Mouse (Mus musculus): ENCODE measurements around the gene Zfp382. TPM values are rescaled to one million over a fixed set of nuclear protein-coding genes. Genes with fewer than 3 reads are reported as not detected.

The Zfp382 gene
- polyA plus RNA-seq, 1 experiment from 2014 or later = 13.5 TPM

- H3K4me3 ChIP-seq (ENCODE audit: low read depth, low read length) = no peak overlapping the region
- H3K36me3 ChIP-seq (ENCODE audit: control insufficient read depth, insufficient read depth, low read length) = peaks cover 31% of the 10 kb centered on the region
- H3K9me3 ChIP-seq (ENCODE audit: control insufficient read depth, low read length) = no peaks in the 10 kb centered on the region
- H3K9ac ChIP-seq (replicated peaks; ENCODE audit: low read depth, low read length) = no peak overlapping the region
- no peaks in the 10 kb centered on the region for H3K27me3 ChIP-seq (ENCODE audit: control insufficient read depth, insufficient read depth, low read length)
- WGBS = 91% methylated on average over 10 of the region's 10 CpGs
- no peaks in the 10 kb centered on the region for H3K4me1 ChIP-seq (ENCODE audit: control insufficient read depth, insufficient read depth, low read length)
- no peak overlapping the region for H3K27ac ChIP-seq (ENCODE audit: low read depth, low read length)
- no peak for ATAC-seq (ENCODE audit: low read depth)
- H3K4me2 ChIP-seq (ENCODE audit: low read depth, low read length) = no peak overlapping the region
Measured at GRCm38 (mm10) chr7:30136826-30137225, 15.1 kb downstream of the Zfp382 start.

DNA sequence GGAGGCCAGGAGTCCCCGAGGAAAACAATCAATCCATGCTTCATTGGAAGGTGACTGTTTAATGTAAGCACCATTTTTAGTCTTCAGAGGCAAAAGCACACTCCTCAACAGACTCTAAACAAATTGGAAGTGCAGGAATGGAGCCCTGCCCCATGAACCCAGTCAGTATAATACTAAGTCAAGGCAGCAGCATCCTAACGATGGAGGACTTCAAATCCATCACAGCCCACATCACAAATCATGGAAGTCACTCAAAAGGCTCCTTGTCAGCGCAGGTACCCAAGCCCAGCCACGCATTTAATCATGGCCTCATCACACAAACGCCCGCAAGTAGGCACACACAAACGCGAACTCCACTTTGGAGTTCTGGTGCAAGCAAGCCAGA is 21.4 kb downstream of the Zfp382 start:
- Histone ChIP-seq H3K9me3 (ENCODE audit: control insufficient read depth, low read length) (no peaks in the 10 kb centered on the region), H3K27me3 (ENCODE audit: control insufficient read depth, insufficient read depth, low read length) (no peaks in the 10 kb centered on the region), H3K36me3 (ENCODE audit: control insufficient read depth, insufficient read depth, low read length) (no peaks in the 10 kb centered on the region), H3K4me3 (ENCODE audit: low read depth, low read length) (peak overlapping the region; percentile 54), H3K4me2 (ENCODE audit: low read depth, low read length) (peak overlapping the region; percentile 54), H3K27ac (ENCODE audit: low read depth, low read length) (peak overlapping the region; percentile 5; the same call in 1 of the 2 replicates), H3K4me1 (ENCODE audit: control insufficient read depth, insufficient read depth, low read length) (no peaks in the 10 kb centered on the region), H3K9ac (replicated peaks; ENCODE audit: low read depth, low read length) (peak overlapping the region; percentile 55)
- ATAC-seq (ENCODE audit: low read depth) = peak; percentile 49
- WGBS = 13% methylated on average over 8 of the region's 8 CpGs

DNA sequence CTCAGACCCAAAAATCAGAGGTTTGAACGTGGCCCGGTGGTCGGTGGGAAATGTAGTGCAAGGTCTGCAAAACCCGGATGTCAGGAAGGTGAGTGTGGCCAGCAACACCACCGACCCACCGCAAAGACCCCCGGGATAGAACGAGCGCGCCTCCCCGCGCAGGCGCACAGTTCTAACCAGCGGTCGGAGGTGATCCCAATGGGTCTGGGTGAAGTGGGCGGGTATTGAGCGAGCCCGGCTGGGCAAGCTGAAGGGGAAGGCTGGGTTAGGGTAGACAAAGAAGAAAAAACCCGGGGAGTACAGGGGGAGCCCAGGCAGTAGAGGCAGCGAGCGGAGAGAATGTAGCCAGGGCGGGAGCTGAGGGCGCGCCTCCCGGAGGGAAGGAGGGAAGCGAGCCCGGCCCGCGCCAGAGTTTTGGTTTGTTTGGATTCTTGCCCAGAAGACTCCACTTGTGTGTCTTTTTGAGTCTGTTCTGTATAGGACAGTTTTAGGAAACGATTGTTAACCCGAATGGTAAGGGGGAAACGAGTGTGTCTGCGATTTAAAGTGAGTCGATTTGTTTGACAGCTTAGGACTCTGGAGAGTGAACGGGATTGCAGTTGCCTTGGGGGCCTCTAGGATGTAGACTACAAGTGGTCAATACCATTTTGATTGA is 21.9 kb downstream of the Zfp382 start:
- peak; percentile 96 for ATAC-seq (ENCODE audit: low read depth)
- Histone ChIP-seq H3K27ac (ENCODE audit: low read depth, low read length) (peak overlapping the region; percentile 78), H3K4me2 (ENCODE audit: low read depth, low read length) (peak overlapping the region; percentile 54), H3K9me3 (ENCODE audit: control insufficient read depth, low read length) (peaks cover 4% of the 10 kb centered on the region; the same call in 1 of the 2 replicates), H3K27me3 (ENCODE audit: control insufficient read depth, insufficient read depth, low read length) (no peaks in the 10 kb centered on the region), H3K4me1 (ENCODE audit: control insufficient read depth, insufficient read depth, low read length) (no peaks in the 10 kb centered on the region), H3K9ac (replicated peaks; ENCODE audit: low read depth, low read length) (peak overlapping the region; percentile 55), H3K36me3 (ENCODE audit: control insufficient read depth, insufficient read depth, low read length) (no peaks in the 10 kb centered on the region), H3K4me3 (ENCODE audit: low read depth, low read length) (peak overlapping the region; percentile 54)
- 2% methylated on average over 35 of the region's 35 CpGs for WGBS

- 91% methylated on average over 5 of the region's 5 CpGs for WGBS
- Histone ChIP-seq H3K4me1 (ENCODE audit: control insufficient read depth, insufficient read depth, low read length) (no peaks in the 10 kb centered on the region), H3K36me3 (ENCODE audit: control insufficient read depth, insufficient read depth, low read length) (no peaks in the 10 kb centered on the region)
Measured at GRCm38 (mm10) chr7:30147011-30147410, 25.3 kb downstream of the Zfp382 start.

GRCm38 (mm10) chr7:30154040-30154439 is 32.3 kb downstream of the Zfp382 start:
- peaks cover 18% of the 10 kb centered on the region for H3K9me3 ChIP-seq (ENCODE audit: control insufficient read depth, low read length)

More at GRCm38 (mm10) chr7:30147011-30147410, 25.3 kb downstream of the Zfp382 start:
- no peak overlapping the region for H3K27ac ChIP-seq (ENCODE audit: low read depth, low read length)
- ATAC-seq (ENCODE audit: low read depth) = no peak
- H3K4me3 ChIP-seq (ENCODE audit: low read depth, low read length) = no peak overlapping the region
- peaks cover 6% of the 10 kb centered on the region for H3K9me3 ChIP-seq (ENCODE audit: control insufficient read depth, low read length)
- H3K4me2 ChIP-seq (ENCODE audit: low read depth, low read length) = no peak overlapping the region
- no peak overlapping the region for H3K9ac ChIP-seq (replicated peaks; ENCODE audit: low read depth, low read length)
- H3K27me3 ChIP-seq (ENCODE audit: control insufficient read depth, insufficient read depth, low read length) = no peaks in the 10 kb centered on the region

GRCm38 (mm10) chr7:30155507-30155906 is 33.8 kb downstream of the Zfp382 start:
- Histone ChIP-seq H3K27me3 (ENCODE audit: control insufficient read depth, insufficient read depth, low read length) (no peaks in the 10 kb centered on the region), H3K4me2 (ENCODE audit: low read depth, low read length) (no peak overlapping the region), H3K9me3 (ENCODE audit: control insufficient read depth, low read length) (peaks cover 28% of the 10 kb centered on the region), H3K27ac (ENCODE audit: low read depth, low read length) (no peak overlapping the region), H3K4me1 (ENCODE audit: control insufficient read depth, insufficient read depth, low read length) (no peaks in the 10 kb centered on the region), H3K9ac (replicated peaks; ENCODE audit: low read depth, low read length) (no peak overlapping the region), H3K4me3 (ENCODE audit: low read depth, low read length) (no peak overlapping the region), H3K36me3 (ENCODE audit: control insufficient read depth, insufficient read depth, low read length) (peaks cover 28% of the 10 kb centered on the region)
- no peak for ATAC-seq (ENCODE audit: low read depth)
- 99% methylated on average over 3 of the region's 3 CpGs for WGBS

More at GRCm38 (mm10) chr7:30154040-30154439, 32.3 kb downstream of the Zfp382 start:
- Histone ChIP-seq H3K27me3 (ENCODE audit: control insufficient read depth, insufficient read depth, low read length) (no peaks in the 10 kb centered on the region), H3K9ac (replicated peaks; ENCODE audit: low read depth, low read length) (no peak overlapping the region), H3K4me1 (ENCODE audit: control insufficient read depth, insufficient read depth, low read length) (no peaks in the 10 kb centered on the region), H3K4me3 (ENCODE audit: low read depth, low read length) (no peak overlapping the region), H3K36me3 (ENCODE audit: control insufficient read depth, insufficient read depth, low read length) (peaks cover 16% of the 10 kb centered on the region), H3K27ac (ENCODE audit: low read depth, low read length) (no peak overlapping the region), H3K4me2 (ENCODE audit: low read depth, low read length) (no peak overlapping the region)
- 96% methylated on average over 1 of the region's 1 CpGs for WGBS
- ATAC-seq (ENCODE audit: low read depth) = no peak

DNA sequence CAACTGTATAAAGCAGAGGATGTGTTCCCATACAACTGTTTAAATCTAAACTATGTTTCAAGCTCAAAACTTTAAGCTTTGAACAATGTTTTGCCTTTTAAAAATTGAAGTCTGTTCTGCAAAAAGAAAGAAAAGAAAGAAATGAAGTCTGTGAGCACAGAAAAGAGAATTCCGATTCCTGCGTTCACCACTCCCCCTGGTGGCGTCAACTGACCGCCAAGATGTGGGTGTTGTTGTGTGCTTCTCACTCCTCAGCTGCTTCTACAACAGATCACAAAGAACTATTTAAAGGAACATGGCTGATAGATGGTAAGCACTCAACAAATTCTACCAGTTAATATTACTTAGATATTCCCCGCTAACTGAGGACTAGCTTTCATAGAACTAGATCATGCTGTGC is 41.4 kb downstream of the Zfp382 start:
- peaks cover 5% of the 10 kb centered on the region; the same call in 1 of the 2 replicates for H3K4me1 ChIP-seq (ENCODE audit: control insufficient read depth, insufficient read depth, low read length)
- H3K27me3 ChIP-seq (ENCODE audit: control insufficient read depth, insufficient read depth, low read length) = no peaks in the 10 kb centered on the region
- H3K4me3 ChIP-seq (ENCODE audit: low read depth, low read length) = no peak overlapping the region
- WGBS = 95% methylated on average over 5 of the region's 5 CpGs
- ATAC-seq (ENCODE audit: low read depth) = no peak
- peaks cover 50% of the 10 kb centered on the region for H3K36me3 ChIP-seq (ENCODE audit: control insufficient read depth, insufficient read depth, low read length)
- no peak overlapping the region for H3K4me2 ChIP-seq (ENCODE audit: low read depth, low read length)
- H3K9ac ChIP-seq (replicated peaks; ENCODE audit: low read depth, low read length) = no peak overlapping the region
- H3K9me3 ChIP-seq (ENCODE audit: control insufficient read depth, low read length) = peaks cover 46% of the 10 kb centered on the region
- no peak overlapping the region for H3K27ac ChIP-seq (ENCODE audit: low read depth, low read length)

DNA sequence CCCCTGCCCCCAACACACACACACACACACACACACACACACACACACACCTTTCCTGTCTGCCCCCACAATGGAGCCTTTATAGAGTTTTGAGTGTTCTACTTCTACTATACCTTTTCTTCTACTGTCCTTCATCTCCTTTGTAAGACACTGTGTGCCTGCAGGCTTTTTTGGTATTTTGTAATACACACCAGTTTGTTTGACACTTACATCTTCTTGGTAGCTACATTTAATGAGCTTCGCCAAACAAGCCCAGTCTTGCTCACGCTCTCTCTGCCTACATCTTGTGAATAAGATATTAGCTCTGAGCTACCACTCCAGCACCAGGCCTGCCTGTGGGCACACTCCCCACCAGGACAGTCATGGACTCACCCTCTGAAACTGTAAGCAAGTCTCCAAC is 43.0 kb downstream of the Zfp382 start:
- Histone ChIP-seq H3K27me3 (ENCODE audit: control insufficient read depth, insufficient read depth, low read length) (no peaks in the 10 kb centered on the region), H3K36me3 (ENCODE audit: control insufficient read depth, insufficient read depth, low read length) (peaks cover 33% of the 10 kb centered on the region), H3K4me1 (ENCODE audit: control insufficient read depth, insufficient read depth, low read length) (peaks cover 8% of the 10 kb centered on the region; the same call in 1 of the 2 replicates), H3K27ac (ENCODE audit: low read depth, low read length) (no peak overlapping the region), H3K9me3 (ENCODE audit: control insufficient read depth, low read length) (peaks cover 37% of the 10 kb centered on the region), H3K9ac (replicated peaks; ENCODE audit: low read depth, low read length) (no peak overlapping the region), H3K4me3 (ENCODE audit: low read depth, low read length) (no peak overlapping the region), H3K4me2 (ENCODE audit: low read depth, low read length) (no peak overlapping the region)
- WGBS = 100% methylated on average over 2 of the region's 2 CpGs
- no peak for ATAC-seq (ENCODE audit: low read depth)

DNA sequence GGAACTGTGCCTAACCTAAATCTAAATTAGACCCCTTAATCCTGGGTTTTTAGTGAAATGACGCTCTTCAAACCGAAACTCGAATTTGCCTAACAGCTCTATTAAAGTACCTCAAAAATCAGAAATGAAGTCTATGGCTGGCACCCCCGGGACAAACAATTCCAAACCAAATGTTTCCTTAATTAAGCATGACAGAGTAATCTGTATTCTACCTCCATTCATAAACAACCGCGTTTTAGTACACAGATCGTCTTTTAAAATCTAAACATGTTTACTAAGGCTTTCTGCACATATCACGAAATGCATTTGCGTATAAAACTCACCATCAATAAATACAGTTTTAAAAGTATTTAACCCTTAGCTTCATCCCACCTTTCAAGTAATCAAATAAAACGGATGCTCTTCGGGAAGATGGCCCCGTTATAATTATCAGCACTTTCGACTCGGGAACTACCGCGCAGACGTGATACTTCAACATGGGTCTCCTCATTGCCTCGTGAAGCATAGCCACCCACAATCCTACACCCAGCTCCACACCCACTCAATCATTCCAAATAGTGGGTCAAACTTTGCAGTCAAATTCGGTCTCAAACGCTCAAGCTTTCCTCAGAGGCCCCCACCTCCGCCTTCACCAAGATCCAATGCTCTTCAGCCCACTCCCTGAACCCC is 47.3 kb downstream of the Zfp382 start:
- Histone ChIP-seq H3K9ac (replicated peaks; ENCODE audit: low read depth, low read length) (peak overlapping the region; percentile 86), H3K36me3 (ENCODE audit: control insufficient read depth, insufficient read depth, low read length) (no peaks in the 10 kb centered on the region), H3K27me3 (ENCODE audit: control insufficient read depth, insufficient read depth, low read length) (no peaks in the 10 kb centered on the region), H3K4me2 (ENCODE audit: low read depth, low read length) (peak overlapping the region; percentile 62), H3K4me1 (ENCODE audit: control insufficient read depth, insufficient read depth, low read length) (peaks cover 14% of the 10 kb centered on the region), H3K4me3 (ENCODE audit: low read depth, low read length) (peak overlapping the region; percentile 72), H3K27ac (ENCODE audit: low read depth, low read length) (peak overlapping the region; percentile 92), H3K9me3 (ENCODE audit: control insufficient read depth, low read length) (peaks cover 3% of the 10 kb centered on the region; the same call in 1 of the 2 replicates)
- peak; percentile 55 for ATAC-seq (ENCODE audit: low read depth)
- 3% methylated on average over 21 of the region's 21 CpGs for WGBS
